Mouse (Mus musculus) CD8-positive naive resting alpha-beta T cell, adult 2 months (primary cell): Measurements from ENCODE around the gene Gtf2ird1.
"Not testable (repeated sequence)": the region's sequence is repeated elsewhere in the genome, so short reads cannot be mapped to it uniquely, and the experiment has no call there.

Experiments used
- DNase-seq, 2 experiments: peaks; one replicate each; pipeline ENCODE4 v3.0.0; 2022; ENCODE audit warnings: low read depth in 2 of 2, low spot score in 2 of 2

The Gtf2ird1 gene

GRCm38 (mm10) chr5:134410307-134410836 is 46.1 kb downstream of the Gtf2ird1 start:
- DNase-seq = no peak

GRCm38 (mm10) chr5:134409606-134410306 is 46.8 kb downstream of the Gtf2ird1 start:
- no peak for DNase-seq

- DNase-seq = no peak
Observed at GRCm38 (mm10) chr5:134408119-134408518, 48.4 kb downstream of the Gtf2ird1 start.

- DNase-seq = no peak
Observed at GRCm38 (mm10) chr5:134401841-134402240, 54.7 kb downstream of the Gtf2ird1 start.

GRCm38 (mm10) chr5:134397434-134398163 is 58.9 kb downstream of the Gtf2ird1 start:
- no peak for DNase-seq

- no peak for DNase-seq
Observed at GRCm38 (mm10) chr5:134396519-134396918, 60.0 kb downstream of the Gtf2ird1 start.

DNA sequence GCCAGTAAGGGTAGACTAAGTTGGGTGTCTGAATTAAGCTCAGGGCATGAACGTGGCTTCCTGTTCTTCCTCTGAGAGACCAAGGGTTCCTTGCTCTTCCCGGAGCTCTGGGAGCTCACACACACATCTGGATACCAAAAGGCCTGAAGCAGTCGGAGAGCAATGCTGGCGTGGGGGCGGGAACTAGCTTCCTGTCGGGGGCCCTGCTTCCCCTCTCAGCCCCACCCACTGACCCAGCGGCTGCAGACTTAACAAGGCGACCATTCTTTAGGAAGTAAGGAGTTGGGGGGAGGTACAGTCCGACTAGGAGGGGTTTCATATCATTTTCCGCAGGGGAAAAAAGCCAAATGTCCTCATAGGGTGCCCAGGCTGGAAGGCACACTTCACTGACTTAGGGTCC is 61.9 kb downstream of the Gtf2ird1 start:
- DNase-seq = no peak

DNA sequence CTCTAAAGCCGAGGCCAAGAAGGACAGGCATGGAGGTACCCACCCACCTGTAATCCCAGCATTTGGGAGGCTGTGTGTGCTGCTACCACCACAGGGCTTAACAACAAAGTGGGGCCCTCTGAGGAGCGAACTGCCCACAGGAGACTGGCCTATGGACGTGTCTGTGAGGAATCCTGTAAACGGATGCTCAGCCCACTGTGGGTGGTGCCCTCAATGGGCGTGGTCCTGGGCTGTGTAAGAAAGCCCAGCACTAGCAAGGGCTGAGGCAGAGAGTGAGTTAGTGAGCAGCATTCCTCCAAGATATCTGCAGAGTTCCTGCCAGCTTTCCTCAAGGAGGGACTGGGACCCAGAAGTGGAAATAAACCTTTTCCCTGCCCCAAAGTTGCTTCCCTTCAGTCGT is 62.9 kb downstream of the Gtf2ird1 start:
- DNase-seq = no peak

DNA sequence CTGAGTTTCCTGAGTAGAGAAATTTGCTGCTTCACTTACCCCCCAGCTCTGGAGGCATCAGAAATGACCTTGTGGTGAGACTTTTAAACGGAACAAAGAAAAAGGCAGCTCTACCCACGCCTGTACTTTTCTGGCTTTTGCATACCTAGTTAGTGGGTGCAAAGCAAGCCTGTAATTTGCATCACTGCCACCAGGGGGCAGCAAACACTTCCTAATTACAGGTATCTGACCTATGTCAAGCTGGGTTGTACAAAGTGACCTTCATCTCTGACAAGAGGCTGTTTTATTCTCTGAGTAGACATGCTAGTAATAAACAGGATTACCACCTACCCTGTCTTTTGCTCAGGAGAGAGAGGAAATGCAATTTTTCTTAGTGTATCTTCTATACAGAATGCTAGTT is 71.4 kb downstream of the Gtf2ird1 start:
- peak; percentile 74 to 80 for DNase-seq

DNA sequence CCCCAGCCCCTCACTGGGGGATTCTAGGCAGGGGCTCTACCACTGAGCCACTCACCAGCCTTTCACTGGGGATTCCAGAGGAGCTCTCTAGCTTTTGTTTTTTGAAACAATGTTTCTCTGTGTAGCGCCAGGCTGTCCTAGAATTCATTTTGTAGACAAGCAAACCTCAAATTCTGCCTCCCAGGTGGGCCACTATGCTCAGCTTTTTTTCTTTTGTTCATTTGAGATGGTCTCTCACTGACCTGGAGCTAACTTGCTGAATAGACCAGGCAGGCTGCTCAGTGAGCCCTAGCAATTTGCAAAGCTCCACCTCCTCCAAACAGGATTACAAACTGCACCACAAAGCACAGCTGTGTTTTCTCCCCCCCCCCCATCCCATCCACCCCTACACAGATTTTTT is 81.3 kb downstream of the Gtf2ird1 start:
- DNase-seq = no peak

- no peak for DNase-seq
Observed at GRCm38 (mm10) chr5:134374546-134374945, 82.0 kb downstream of the Gtf2ird1 start.

DNA sequence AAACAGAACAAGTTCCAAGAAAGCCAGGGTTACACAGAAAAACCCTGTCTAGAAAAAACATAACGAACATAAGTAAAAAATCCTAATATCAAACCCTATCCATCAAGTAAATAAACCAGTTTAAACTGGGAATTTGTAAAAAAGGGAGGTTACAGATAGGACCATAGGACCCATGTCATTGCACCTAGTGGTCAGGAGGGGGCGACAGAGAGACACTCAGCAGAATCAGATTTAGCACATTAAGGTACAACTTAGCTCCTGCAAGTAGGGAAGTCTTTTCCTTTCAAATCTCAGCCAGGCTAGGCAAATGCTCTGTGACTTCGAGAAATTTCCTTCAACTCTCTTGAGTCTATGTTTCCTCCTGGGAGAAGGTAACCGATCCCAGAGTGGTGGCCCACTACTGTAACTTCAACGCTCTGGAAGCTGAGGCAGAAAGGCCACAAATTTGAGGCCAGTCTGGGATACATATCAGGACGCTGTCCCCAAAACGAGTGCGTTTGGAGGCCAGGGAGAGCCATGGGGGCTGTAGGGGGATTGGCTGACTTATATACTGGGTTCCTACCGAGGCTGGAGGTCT is 82.5 kb downstream of the Gtf2ird1 start:
- DNase-seq = peak; percentile 27 to 45

GRCm38 (mm10) chr5:134372926-134373658 is 83.4 kb downstream of the Gtf2ird1 start:
- DNase-seq = no peak

DNA sequence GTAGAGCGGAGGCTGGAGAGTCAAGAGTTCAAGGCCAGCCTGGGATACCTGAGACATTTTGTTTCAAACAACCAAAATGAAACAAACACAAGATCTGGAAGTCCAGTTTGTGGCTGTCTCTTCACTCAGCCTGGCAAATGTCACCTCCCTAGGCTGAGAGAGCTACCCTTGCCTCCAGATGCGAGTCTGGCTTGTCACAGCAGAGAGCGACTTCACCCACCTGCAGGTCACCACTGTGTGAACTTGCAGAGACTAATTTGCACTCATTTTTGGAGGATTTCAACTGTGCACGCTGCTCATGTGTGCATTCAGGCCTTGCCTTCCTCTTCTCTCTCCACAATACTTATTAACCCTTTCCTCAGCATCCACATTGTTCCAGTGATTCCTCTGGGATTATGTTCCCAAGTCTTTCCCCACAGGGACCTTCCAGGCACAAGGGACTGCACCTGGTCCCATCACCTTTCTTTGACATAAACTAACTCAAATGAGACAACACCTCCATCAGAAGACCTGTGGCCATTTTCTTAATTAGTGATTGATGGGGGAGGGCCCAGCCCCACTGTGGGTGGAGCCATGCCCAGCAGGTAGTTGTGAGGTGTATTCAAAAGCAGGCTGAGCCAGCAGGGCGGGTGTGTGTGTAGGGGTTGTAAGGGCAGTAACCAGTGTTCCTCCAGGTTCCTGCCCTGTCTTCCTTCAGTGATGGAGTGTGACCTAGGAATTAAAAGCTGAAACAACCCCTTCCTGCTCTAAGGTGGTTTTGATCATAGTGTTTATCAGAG is 84.8 kb downstream of the Gtf2ird1 start:
- DNase-seq = no peak

DNA sequence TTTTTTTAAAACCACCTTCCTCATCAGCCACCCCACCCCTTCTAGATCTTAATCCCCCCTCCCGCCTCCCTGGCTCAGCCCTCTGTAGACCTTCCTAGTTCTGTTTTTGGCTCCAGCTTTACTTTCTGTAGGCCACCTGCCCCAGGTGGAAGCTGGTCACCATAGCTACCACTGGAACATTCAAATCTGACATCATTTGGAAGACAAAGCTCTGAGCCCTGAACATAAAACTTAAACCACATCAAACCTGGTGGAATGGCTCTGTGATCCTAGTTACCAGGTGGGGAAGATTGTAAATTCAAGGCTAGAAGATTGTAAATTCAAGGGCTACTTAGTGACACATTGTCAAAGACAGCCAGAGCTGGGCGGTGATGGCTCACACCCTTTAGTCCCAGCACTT is 85.7 kb downstream of the Gtf2ird1 start:
- peak in 1 of 2 experiments; percentile 7 for DNase-seq

GRCm38 (mm10) chr5:134359101-134359500 is 97.4 kb downstream of the Gtf2ird1 start:
- no peak for DNase-seq

DNA sequence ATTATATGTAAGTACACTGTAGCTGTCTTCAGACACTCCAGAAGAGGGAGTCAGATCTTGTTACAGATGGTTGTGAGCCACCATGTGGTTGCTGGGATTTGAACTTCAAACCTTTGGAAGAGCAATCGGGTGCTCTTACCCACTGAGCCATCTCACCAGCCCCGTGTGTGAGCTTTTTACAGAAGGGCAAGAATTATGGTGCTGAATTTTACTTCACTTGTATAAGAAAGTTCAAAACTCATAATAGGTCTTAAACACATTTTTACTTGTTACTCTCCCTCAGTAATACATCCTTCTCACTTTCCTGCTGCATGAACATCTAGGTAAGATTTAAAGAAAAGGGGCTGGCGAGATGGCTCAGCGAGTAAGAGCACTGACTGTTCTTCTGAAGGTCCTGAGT is 101.1 kb downstream of the Gtf2ird1 start:
- not testable (repeated sequence) for DNase-seq

DNA sequence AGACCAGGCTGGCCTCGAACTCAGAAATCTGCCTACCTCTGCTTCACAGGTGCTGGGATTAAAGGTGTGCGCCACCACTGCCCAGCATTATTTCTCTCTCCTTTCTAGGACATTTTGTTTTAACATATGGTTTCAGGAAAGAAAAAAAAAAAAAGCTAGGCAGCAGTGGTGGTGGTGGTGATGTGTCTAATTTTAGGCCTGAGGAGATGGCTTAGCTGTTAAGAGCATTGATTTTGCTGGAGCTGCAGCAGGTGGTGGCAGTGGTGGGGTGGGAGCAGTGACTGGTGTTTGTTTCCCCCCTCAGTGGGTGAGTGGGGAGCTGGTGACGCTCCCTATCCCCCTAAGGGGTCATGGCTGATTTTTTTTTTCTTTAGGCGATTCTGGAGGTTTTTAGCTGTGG is 103.4 kb downstream of the Gtf2ird1 start:
- no peak for DNase-seq

- DNase-seq = no peak
Observed at GRCm38 (mm10) chr5:134352527-134353001, 104.0 kb downstream of the Gtf2ird1 start.

GRCm38 (mm10) chr5:134350660-134351059 is 105.9 kb downstream of the Gtf2ird1 start:
- DNase-seq = peak; percentile 65 to 78
